8 mouse cellular contexts compared by ENCODE assay signal in genomic region chr16:5307249-5307605, GRCm38 (mm10). TPM values are rescaled to one million over a fixed set of nuclear protein-coding genes. Genes with fewer than 3 reads are reported as not detected.
A peak's percentile ranks its signal among the peaks of the same experiment; 100 is the strongest.
DNase-seq lines count a peak whose midpoint lies in the region; ATAC-seq and TF ChIP-seq lines count a peak whose summit lies in the region.

No protein-coding gene starts in this region.

- WGBS in kidney, embryonic 16.5 days, result 62% methylated on average over 7 of the region's 7 CpGs
- 66% methylated on average over 7 of the region's 7 CpGs for WGBS in embryonic facial prominence, embryonic 11.5 days
- WGBS in hindbrain, embryonic 15.5 days, result 62% methylated on average over 7 of the region's 7 CpGs

- H3K4me2 ChIP-seq in kidney, embryonic 16.5 days (replicated peaks; ENCODE audit: low read depth, low read length), result peak overlapping the region; percentile 72
- H3K4me2 ChIP-seq in embryonic facial prominence, embryonic 11.5 days (ENCODE audit: low read depth, low read length), result peak overlapping the region; percentile 94
- H3K4me2 ChIP-seq in hindbrain, embryonic 15.5 days, result peak overlapping the region; percentile 94
- peak overlapping the region; percentile 56 for H3K4me2 ChIP-seq in myocyte (ENCODE audit: low read depth)

- no peak for ATAC-seq in kidney, embryonic 16.5 days (ENCODE audit: low FRiP score, low TSS enrichment)
- ATAC-seq in embryonic facial prominence, embryonic 11.5 days (replicated peaks; ENCODE audit: insufficient number of reproducible peaks, low FRiP score, low TSS enrichment, low read depth), result peak; percentile 12; the same call in 1 of the 2 replicates
- ATAC-seq in hindbrain, embryonic 15.5 days (ENCODE audit: low FRiP score, low read depth), result peak; percentile 56

- no peak for TF ChIP-seq POLR2A in myocyte (IDR thresholded peaks at IDR 0.05; ENCODE audit: insufficient read length, low read depth)

- no peak for DNase-seq in kidney, postnatal 10 days
- no peak for DNase-seq in embryonic facial prominence, embryonic 11.5 days (ENCODE audit: low spot score)
- DNase-seq in ovary, adult 18-20 months (ENCODE audit: low spot score), result no peak
- no peak for DNase-seq in adrenal gland, adult 18-20 months (ENCODE audit: low spot score in 2 of 2)
- DNase-seq in cerebellum, adult 11-12 months, result no peak

- H3K36me3 ChIP-seq in kidney, embryonic 16.5 days (ENCODE audit: insufficient read depth, low read length), result no peaks in the 10 kb centered on the region
- H3K36me3 ChIP-seq in embryonic facial prominence, embryonic 11.5 days (replicated peaks; ENCODE audit: control insufficient read depth, insufficient read depth, low read depth, low read length), result no peaks in the 10 kb centered on the region
- H3K36me3 ChIP-seq in hindbrain, embryonic 15.5 days, result no peaks in the 10 kb centered on the region
- no peaks in the 10 kb centered on the region for H3K36me3 ChIP-seq in myocyte (ENCODE audit: control insufficient read depth, insufficient read depth)

- H3ac ChIP-seq in myocyte (ENCODE audit: control insufficient read depth, insufficient read length), result no peak overlapping the region

- no peak overlapping the region for H3K27ac ChIP-seq in kidney, embryonic 16.5 days (ENCODE audit: low read length)
- no peak overlapping the region for H3K27ac ChIP-seq in embryonic facial prominence, embryonic 11.5 days (replicated peaks; ENCODE audit: low read depth, low read length)
- H3K27ac ChIP-seq in hindbrain, embryonic 15.5 days (replicated peaks), result no peak overlapping the region

- H3K4me1 ChIP-seq in kidney, embryonic 16.5 days (ENCODE audit: insufficient read depth, low read length), result no peaks in the 10 kb centered on the region
- no peaks in the 10 kb centered on the region for H3K4me1 ChIP-seq in embryonic facial prominence, embryonic 11.5 days (ENCODE audit: control insufficient read depth, insufficient read depth, low read length)
- H3K4me1 ChIP-seq in hindbrain, embryonic 15.5 days (replicated peaks), result peaks cover 8% of the 10 kb centered on the region

- H3K9ac ChIP-seq in kidney, embryonic 16.5 days (replicated peaks; ENCODE audit: low read length), result no peak overlapping the region
- H3K9ac ChIP-seq in embryonic facial prominence, embryonic 11.5 days (replicated peaks; ENCODE audit: low read length), result peak overlapping the region; percentile 59
- peak overlapping the region; percentile 57 for H3K9ac ChIP-seq in hindbrain, embryonic 15.5 days

- peak overlapping the region; percentile 40 for H3K4me3 ChIP-seq in kidney, embryonic 16.5 days (ENCODE audit: low read length)
- H3K4me3 ChIP-seq in embryonic facial prominence, embryonic 11.5 days (ENCODE audit: low read depth, low read length), result peak overlapping the region; percentile 33
- H3K4me3 ChIP-seq in hindbrain, embryonic 15.5 days, result peak overlapping the region; percentile 51
- no peak overlapping the region for H3K4me3 ChIP-seq in myocyte

- H3K27me3 ChIP-seq in kidney, embryonic 16.5 days (ENCODE audit: insufficient read depth, low read length), result peaks cover 10% of the 10 kb centered on the region; the same call in 1 of the 2 replicates
- H3K27me3 ChIP-seq in embryonic facial prominence, embryonic 11.5 days (ENCODE audit: control insufficient read depth, insufficient read depth, low read length), result 0 out of 2 replicates have a peak, but pooled peaks cover 3% of the 10 kb centered on the region
- 0 out of 2 replicates have a peak, but pooled peaks cover 7% of the 10 kb centered on the region for H3K27me3 ChIP-seq in hindbrain, embryonic 15.5 days
- peaks cover 17% of the 10 kb centered on the region for H3K27me3 ChIP-seq in myocyte (ENCODE audit: control insufficient read depth, insufficient read depth, insufficient read length)

- no peaks in the 10 kb centered on the region for H3K9me3 ChIP-seq in kidney, embryonic 16.5 days (ENCODE audit: low read length)
- H3K9me3 ChIP-seq in embryonic facial prominence, embryonic 11.5 days (replicated peaks; ENCODE audit: control insufficient read depth, low read length), result no peaks in the 10 kb centered on the region
- H3K9me3 ChIP-seq in hindbrain, embryonic 15.5 days, result no peaks in the 10 kb centered on the region

- H3K79me2 ChIP-seq in myocyte (ENCODE audit: control insufficient read depth, insufficient read depth), result no peaks in the 10 kb centered on the region

TF ChIP-seq in myocyte, 11 proteins besides CTCF, POLR2A, EP300 and RAD21:
- TF ChIP-seq MAX (IDR thresholded peaks at IDR 0.05; ENCODE audit: low read depth) (no peak), SRF (IDR thresholded peaks at IDR 0.05; ENCODE audit: control insufficient read depth, insufficient read length, low read depth) (no peak), E2F4 (IDR thresholded peaks at IDR 0.05; ENCODE audit: insufficient read depth) (no peak)

RNA-seq across cellular contexts. Expression of gene Eef2kmt, which starts 51.4 kb away (rescaled TPM):
- 36.3 and 39.6 TPM in 2 replicates for polyA plus RNA-seq in kidney, embryonic 16.5 days (2015; fragmentation: Nextera tagmentation; extraction: Ambion mirVana)
- 13.3 and 15.6 TPM in 2 replicates for polyA plus RNA-seq in embryonic facial prominence, embryonic 11.5 days (2014; fragmentation: Nextera tagmentation; extraction: Ambion mirVana)
- polyA plus RNA-seq in hindbrain, embryonic 15.5 days (2015; fragmentation: Nextera tagmentation; extraction: Ambion mirVana), result 9.3 and 10.7 TPM in 2 replicates
- 21.0 TPM for polyA plus RNA-seq in myocyte (2012; fragmentation: generic; extraction: Trizol)
- 10 to 100 TPM; 19.4 to 20.8 TPM for total RNA-seq in adrenal gland, adult 18-20 months (2021)
